Mouse (Mus musculus) lung, embryonic 16.5 days (tissue): ENCODE results near the gene Lmbrd1. TPM values are rescaled to one million over a fixed set of nuclear protein-coding genes. Genes with fewer than 3 reads are reported as not detected.

ENCODE experiments used
- ATAC-seq: fragments of 200-750 bp; cut with Nextera tagmentation; 2 replicates; pipeline ENCODE4 v1.8.0; 2017; ENCODE audit warnings: low read depth, mild to moderate bottlenecking, moderate library complexity
- H3K27ac ChIP-seq: fragments of 300-500 bp; sonication (generic); 2 replicates; pipeline ENCODE4 v1.5.1; 2014; ENCODE audit warnings: mild to moderate bottlenecking, control low read depth, low read length
- H3K27me3 ChIP-seq: fragments of 300-500 bp; sonication (generic); 2 replicates; pipeline ENCODE4 v1.6.1; 2014; ENCODE audit warnings: low read depth, low read length, mixed read lengths; ENCODE audit not compliant: control insufficient read depth, insufficient read depth
- H3K36me3 ChIP-seq: fragments of 300-500 bp; sonication (generic); 2 replicates; pipeline ENCODE4 v1.6.1; 2014; ENCODE audit warnings: low read length; ENCODE audit not compliant: control insufficient read depth, insufficient read depth
- H3K4me1 ChIP-seq: fragments of 300-500 bp; sonication (generic); replicated peaks from 2 replicates; pipeline ENCODE4 v1.6.1; 2014; ENCODE audit warnings: low read length, mixed read lengths; ENCODE audit not compliant: control insufficient read depth, insufficient read depth
- H3K4me2 ChIP-seq: fragments of 300-500 bp; sonication (generic); 2 replicates; pipeline ENCODE4 v1.6.1; 2014; ENCODE audit warnings: low read depth, low read length, control low read depth
- H3K4me3 ChIP-seq: fragments of 300-500 bp; sonication (generic); 2 replicates; pipeline ENCODE4 v1.5.1; 2014; ENCODE audit warnings: mild to moderate bottlenecking, low read length, control low read depth
- H3K9ac ChIP-seq: fragments of 300-500 bp; sonication (generic); 2 replicates; pipeline ENCODE4 v1.6.1; 2014; ENCODE audit warnings: low read length, control low read depth
- H3K9me3 ChIP-seq: fragments of 300-500 bp; sonication (generic); 2 replicates; pipeline ENCODE4 v1.6.1; 2016; ENCODE audit warnings: low read length; ENCODE audit not compliant: control insufficient read depth
- WGBS: fragments of 180-500 bp; shearing (Covaris S2); extraction: QIAGEN DNeasy Blood & Tissue Kit; methylation state at CpG from one replicate; pipeline ENCODE4 v1.1.7; 2014; 5-methylcytosine and 5-hydroxymethylcytosine counted together
- polyA plus RNA-seq: library from polyadenylated mRNA; unstranded; fragments of >200 nt; fragmentation: Nextera tagmentation; extraction: Ambion mirVana; gene quantifications from 2 replicates; pipeline ENCODE4 v1.2.1, GENCODE M21; 2015

Lmbrd1 gene
- polyA plus RNA-seq, 1 experiment from 2014 or later: 37.2 TPM

GRCm38 (mm10) chr1:24700241-24700640 is 21.8 kb downstream of the Lmbrd1 start:
- Histone ChIP-seq H3K4me3 (no peak overlapping the region), H3K4me2 (no peak overlapping the region), H3K27me3 (no peaks in the 10 kb centered on the region), H3K27ac (no peak overlapping the region), H3K4me1 (no peaks in the 10 kb centered on the region; the same call in 1 of the 2 replicates), H3K9me3 (no peaks in the 10 kb centered on the region), H3K9ac (no peak overlapping the region), H3K36me3 (no peaks in the 10 kb centered on the region)
- no peak for ATAC-seq
- 76% methylated on average over 5 of the region's 5 CpGs for WGBS

- Histone ChIP-seq H3K36me3 (no peaks in the 10 kb centered on the region), H3K27me3 (no peaks in the 10 kb centered on the region), H3K4me2 (no peak overlapping the region), H3K4me3 (no peak overlapping the region), H3K9me3 (no peaks in the 10 kb centered on the region), H3K27ac (no peak overlapping the region), H3K4me1 (no peaks in the 10 kb centered on the region; the same call in 1 of the 2 replicates), H3K9ac (no peak overlapping the region)
- ATAC-seq: no peak
- 64% methylated on average over 6 of the region's 6 CpGs for WGBS
Observed at GRCm38 (mm10) chr1:24703821-24704220, 25.4 kb downstream of the Lmbrd1 start.

GRCm38 (mm10) chr1:24716301-24716700 is 37.9 kb downstream of the Lmbrd1 start:
- 0 out of 2 replicates have a peak, but pooled peaks cover 2% of the 10 kb centered on the region for H3K9me3 ChIP-seq
- no peak overlapping the region for H3K4me2 ChIP-seq
- no peak for ATAC-seq
- H3K27ac ChIP-seq: no peak overlapping the region
- H3K4me3 ChIP-seq: no peak overlapping the region
- H3K27me3 ChIP-seq: no peaks in the 10 kb centered on the region
- H3K4me1 ChIP-seq: no peaks in the 10 kb centered on the region
- H3K9ac ChIP-seq: no peak overlapping the region
- 91% methylated on average over 4 of the region's 4 CpGs for WGBS
- peaks cover 15% of the 10 kb centered on the region for H3K36me3 ChIP-seq

- no peak for ATAC-seq
- no peak overlapping the region for H3K9ac ChIP-seq
- whole genome bisulfite sequencing: 35% methylated on average over 3 of the region's 3 CpGs
- no peaks in the 10 kb centered on the region for H3K27me3 ChIP-seq
- H3K4me3 ChIP-seq: no peak overlapping the region
- H3K27ac ChIP-seq: no peak overlapping the region
- no peak overlapping the region for H3K4me2 ChIP-seq
- no peaks in the 10 kb centered on the region for H3K4me1 ChIP-seq
- H3K36me3 ChIP-seq: peaks cover 15% of the 10 kb centered on the region
- H3K9me3 ChIP-seq: 0 out of 2 replicates have a peak, but pooled peaks cover 2% of the 10 kb centered on the region
Observed at GRCm38 (mm10) chr1:24719621-24720020, 41.2 kb downstream of the Lmbrd1 start.

- Histone ChIP-seq H3K9me3 (0 out of 2 replicates have a peak, but pooled peaks cover 2% of the 10 kb centered on the region), H3K4me3 (no peak overlapping the region), H3K9ac (no peak overlapping the region), H3K4me2 (no peak overlapping the region), H3K27me3 (no peaks in the 10 kb centered on the region), H3K4me1 (no peaks in the 10 kb centered on the region), H3K27ac (no peak overlapping the region), H3K36me3 (peaks cover 13% of the 10 kb centered on the region)
- no peak for ATAC-seq
- 76% methylated on average over 1 of the region's 1 CpGs for WGBS
Observed at GRCm38 (mm10) chr1:24720209-24720608, 41.8 kb downstream of the Lmbrd1 start.

GRCm38 (mm10) chr1:24729784-24730183 is 51.4 kb downstream of the Lmbrd1 start:
- no peak overlapping the region for H3K4me3 ChIP-seq
- H3K9ac ChIP-seq: no peak overlapping the region
- peaks cover 11% of the 10 kb centered on the region; the same call in 1 of the 2 replicates for H3K36me3 ChIP-seq
- no peak for ATAC-seq
- WGBS: 93% methylated on average over 11 of the region's 11 CpGs
- H3K4me1 ChIP-seq: no peaks in the 10 kb centered on the region
- H3K27me3 ChIP-seq: no peaks in the 10 kb centered on the region
- no peak overlapping the region for H3K27ac ChIP-seq
- no peaks in the 10 kb centered on the region for H3K9me3 ChIP-seq
- no peak overlapping the region for H3K4me2 ChIP-seq

GRCm38 (mm10) chr1:24732286-24732685 is 53.9 kb downstream of the Lmbrd1 start:
- Histone ChIP-seq H3K4me2 (no peak overlapping the region), H3K27ac (no peak overlapping the region), H3K36me3 (peaks cover 11% of the 10 kb centered on the region; the same call in 1 of the 2 replicates), H3K9ac (no peak overlapping the region), H3K4me1 (no peaks in the 10 kb centered on the region), H3K27me3 (no peaks in the 10 kb centered on the region), H3K4me3 (no peak overlapping the region), H3K9me3 (no peaks in the 10 kb centered on the region)
- WGBS: 81% methylated on average over 3 of the region's 3 CpGs
- no peak for ATAC-seq

- WGBS: 47% methylated on average over 5 of the region's 5 CpGs
- Histone ChIP-seq H3K4me1 (no peaks in the 10 kb centered on the region), H3K36me3 (peaks cover 7% of the 10 kb centered on the region; the same call in 1 of the 2 replicates), H3K4me3 (no peak overlapping the region), H3K9ac (no peak overlapping the region), H3K4me2 (no peak overlapping the region), H3K9me3 (no peaks in the 10 kb centered on the region), H3K27ac (no peak overlapping the region), H3K27me3 (no peaks in the 10 kb centered on the region)
- ATAC-seq: no peak
Observed at GRCm38 (mm10) chr1:24734866-24735265, 56.4 kb downstream of the Lmbrd1 start.

- 77% methylated on average over 3 of the region's 3 CpGs for WGBS
- Histone ChIP-seq H3K36me3 (no peaks in the 10 kb centered on the region), H3K4me3 (no peak overlapping the region), H3K27me3 (no peaks in the 10 kb centered on the region), H3K9me3 (no peaks in the 10 kb centered on the region), H3K27ac (no peak overlapping the region), H3K4me1 (no peaks in the 10 kb centered on the region; the same call in 1 of the 2 replicates), H3K9ac (no peak overlapping the region), H3K4me2 (no peak overlapping the region)
- ATAC-seq: no peak
Observed at GRCm38 (mm10) chr1:24740903-24741302, 62.5 kb downstream of the Lmbrd1 start.

- ATAC-seq: no peak
- H3K4me2 ChIP-seq: no peak overlapping the region
- H3K36me3 ChIP-seq: no peaks in the 10 kb centered on the region
- H3K27ac ChIP-seq: no peak overlapping the region
- no peaks in the 10 kb centered on the region for H3K27me3 ChIP-seq
- no peaks in the 10 kb centered on the region; the same call in 1 of the 2 replicates for H3K4me1 ChIP-seq
- WGBS: 38% methylated on average over 3 of the region's 3 CpGs
- no peak overlapping the region for H3K4me3 ChIP-seq
- no peak overlapping the region for H3K9ac ChIP-seq
- H3K9me3 ChIP-seq: no peaks in the 10 kb centered on the region
Observed at GRCm38 (mm10) chr1:24741552-24741951, 63.1 kb downstream of the Lmbrd1 start.
